Mouse (Mus musculus): Measurements from ENCODE around the gene Svs6.

GRCm38 (mm10) chr2:164278359-164278758 lies 38.2 kb upstream of the Svs6 start, which contains the start of gene Svs4:
- TF ChIP-seq POLR2A (IDR thresholded peaks at IDR 0.05; ENCODE audit: low read depth, low read length), result no peak
- TF ChIP-seq CTCF (IDR thresholded peaks at IDR 0.05; ENCODE audit: extremely low read depth, insufficient read length, insufficient replicate concordance, low read depth, low read length), result no peak
